Mouse (Mus musculus) erythroid progenitor cell, adult 5-6 weeks (primary cell): ENCODE data around the gene Lpcat1. TPM values are rescaled to one million over a fixed set of nuclear protein-coding genes. Genes with fewer than 3 reads are reported as not detected.

Experiments
- ATAC-seq: replicated peaks from 2 replicates; pipeline ENCODE4 v1.8.0; 2016; ENCODE audit warnings: moderate number of reproducible peaks, mild to moderate bottlenecking, moderate TSS enrichment, inconsistent platforms; ENCODE audit not compliant: poor library complexity, low FRiP score, severe bottlenecking
- total RNA-seq, 2 experiments: library from RNA; stranded (forward) in 1 of 2; stranded (reverse) in 1 of 2; fragments of 150-400 nt in 1 of 2; fragments of 186-747, 209-891 nt in 1 of 2; gene quantifications; 2 replicates each; pipeline versions ENCODE4 v1.2.3 to v1.2.4; 2015 to 2017; ENCODE audit warnings: low replicate concordance in 2 of 2

Lpcat1 gene
- total RNA-seq, 2 experiments from 2014 or later = 302 to 359 TPM

DNA sequence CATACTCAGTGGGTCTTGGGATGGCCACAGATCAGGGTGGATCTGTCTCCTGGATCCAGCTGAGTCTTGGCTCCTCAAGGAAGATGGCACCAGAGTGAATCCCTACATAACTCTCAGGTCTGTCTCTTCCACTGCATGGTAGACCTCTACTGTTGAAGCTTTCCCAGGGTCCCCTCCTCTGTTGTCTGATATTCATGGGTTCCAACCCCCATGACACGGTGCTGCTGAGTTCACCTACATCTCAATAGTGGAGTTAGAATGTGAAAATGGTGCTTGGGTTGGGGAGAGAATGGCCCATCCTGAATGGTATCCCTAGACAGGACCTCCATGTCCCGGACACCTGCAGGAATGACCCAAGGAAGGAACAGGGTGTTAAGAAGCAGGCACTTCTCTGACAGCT, 6.7 kb downstream of the Lpcat1 start:
- no peak for ATAC-seq

- ATAC-seq = no peak
Observed at GRCm38 (mm10) chr13:73474163-73474562, 7.2 kb downstream of the Lpcat1 start.

- ATAC-seq = peak; percentile 84
Observed at GRCm38 (mm10) chr13:73475058-73475980, 8.3 kb downstream of the Lpcat1 start.

DNA sequence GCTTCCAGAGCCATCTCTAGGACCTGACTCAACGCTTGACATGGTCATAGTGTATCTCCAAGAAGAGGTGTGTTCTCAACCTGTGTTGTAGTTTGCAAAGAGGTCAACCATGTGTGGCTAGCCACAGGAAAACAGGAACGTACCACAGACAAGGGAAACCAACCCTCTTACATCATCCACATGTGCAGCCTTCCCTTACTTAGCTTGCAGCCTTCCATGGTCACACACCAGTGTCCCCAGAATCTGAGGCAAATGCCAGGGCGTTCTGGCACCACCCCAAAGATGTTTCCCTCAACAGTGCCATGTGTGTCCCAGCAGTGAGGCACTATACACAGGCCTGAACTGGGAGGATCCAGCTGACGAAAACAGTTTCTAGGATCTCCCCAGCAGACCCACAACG, 9.3 kb downstream of the Lpcat1 start:
- ATAC-seq = no peak

- ATAC-seq = no peak
Observed at GRCm38 (mm10) chr13:73476796-73477195, 9.8 kb downstream of the Lpcat1 start.

DNA sequence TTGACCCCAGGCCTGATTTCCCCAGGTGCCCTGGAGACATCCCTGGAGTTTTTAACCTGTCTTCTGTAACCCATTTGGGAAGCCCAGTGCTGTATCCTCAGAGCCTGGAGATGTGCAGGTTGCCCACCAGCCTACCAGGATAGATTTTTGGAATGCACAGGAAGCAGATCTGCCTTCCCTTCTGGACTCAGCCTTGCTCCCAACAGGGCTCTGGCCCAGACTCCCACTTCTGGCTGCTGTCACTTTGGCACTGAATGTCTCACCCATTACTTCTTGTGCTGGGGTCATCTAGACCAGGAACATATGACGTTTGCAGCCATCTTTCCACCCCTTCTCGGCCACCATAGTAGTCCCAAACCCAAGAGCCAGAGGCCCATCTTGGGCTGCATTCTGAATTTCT, 10.8 kb downstream of the Lpcat1 start:
- no peak for ATAC-seq

- ATAC-seq = no peak
Observed at GRCm38 (mm10) chr13:73482476-73482875, 15.5 kb downstream of the Lpcat1 start.

- no peak for ATAC-seq
Observed at GRCm38 (mm10) chr13:73483331-73483730, 16.3 kb downstream of the Lpcat1 start.

- no peak for ATAC-seq
Observed at GRCm38 (mm10) chr13:73484171-73484570, 17.2 kb downstream of the Lpcat1 start.

DNA sequence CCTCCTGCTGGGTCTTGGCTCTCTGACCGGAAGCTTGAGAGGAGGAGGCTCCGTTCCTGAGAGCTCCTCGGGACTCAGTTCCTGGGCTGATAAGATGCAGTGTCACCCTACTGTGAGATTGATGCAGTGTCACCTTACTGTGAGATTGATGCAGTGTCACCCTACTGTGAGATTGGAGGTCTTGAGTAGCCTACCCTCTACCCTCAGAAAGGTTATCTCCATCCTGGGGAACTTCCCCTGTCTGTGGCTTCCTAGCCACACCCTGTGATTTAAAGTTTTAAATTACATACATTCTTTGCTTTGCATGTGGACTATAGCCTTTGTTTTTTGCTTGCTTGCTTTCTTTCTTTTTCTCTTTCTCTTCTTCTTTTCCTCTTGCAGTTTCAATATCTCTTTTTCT, 21.1 kb downstream of the Lpcat1 start:
- ATAC-seq = no peak

GRCm38 (mm10) chr13:73488707-73489106, 21.7 kb downstream of the Lpcat1 start:
- ATAC-seq = no peak

GRCm38 (mm10) chr13:73489986-73490385, 23.0 kb downstream of the Lpcat1 start:
- no peak for ATAC-seq

- ATAC-seq = no peak
Observed at GRCm38 (mm10) chr13:73490564-73491170, 23.7 kb downstream of the Lpcat1 start.

DNA sequence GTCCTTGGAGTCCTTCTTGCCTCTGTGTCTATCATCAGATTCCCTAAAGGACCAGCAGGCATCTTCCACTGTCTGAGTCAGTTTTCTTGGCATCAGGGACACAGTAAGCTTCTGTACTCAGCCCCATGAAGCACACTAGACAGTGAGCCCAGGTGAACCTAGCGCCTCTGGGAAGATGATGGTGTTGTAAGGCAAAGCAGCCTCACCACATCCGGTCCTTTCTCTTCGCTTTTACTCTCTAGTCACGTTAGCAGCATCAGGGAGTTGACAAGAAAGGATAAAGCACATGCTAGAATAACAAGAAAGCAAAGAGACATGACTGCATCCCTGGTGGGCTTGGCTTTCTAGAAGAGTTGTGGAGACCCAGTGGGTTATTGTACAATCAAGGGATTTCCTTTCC, 26.2 kb downstream of the Lpcat1 start:
- ATAC-seq = no peak

DNA sequence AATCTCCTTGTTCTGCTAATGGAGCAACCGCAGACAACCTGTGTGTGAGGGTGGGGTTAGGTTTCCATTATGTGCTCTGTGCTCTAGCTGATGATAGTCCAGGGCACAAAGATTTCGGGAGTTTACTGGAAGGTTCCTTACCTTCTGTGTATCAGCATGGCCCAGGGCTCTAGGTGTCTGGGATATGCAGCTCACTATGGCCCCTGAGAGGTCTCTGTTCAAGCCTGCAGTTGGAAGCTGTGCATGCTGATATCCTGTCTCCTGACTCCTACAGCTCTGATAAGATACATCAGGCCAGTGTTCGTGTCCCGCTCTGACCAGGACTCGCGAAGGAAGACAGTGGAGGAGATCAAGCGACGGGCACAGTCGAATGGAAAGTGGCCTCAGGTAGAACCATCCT, 27.5 kb downstream of the Lpcat1 start:
- no peak for ATAC-seq

- ATAC-seq = no peak
Observed at GRCm38 (mm10) chr13:73496137-73496536, 29.1 kb downstream of the Lpcat1 start.

GRCm38 (mm10) chr13:73499893-73500604, 33.1 kb downstream of the Lpcat1 start:
- ATAC-seq = peak; percentile 81

DNA sequence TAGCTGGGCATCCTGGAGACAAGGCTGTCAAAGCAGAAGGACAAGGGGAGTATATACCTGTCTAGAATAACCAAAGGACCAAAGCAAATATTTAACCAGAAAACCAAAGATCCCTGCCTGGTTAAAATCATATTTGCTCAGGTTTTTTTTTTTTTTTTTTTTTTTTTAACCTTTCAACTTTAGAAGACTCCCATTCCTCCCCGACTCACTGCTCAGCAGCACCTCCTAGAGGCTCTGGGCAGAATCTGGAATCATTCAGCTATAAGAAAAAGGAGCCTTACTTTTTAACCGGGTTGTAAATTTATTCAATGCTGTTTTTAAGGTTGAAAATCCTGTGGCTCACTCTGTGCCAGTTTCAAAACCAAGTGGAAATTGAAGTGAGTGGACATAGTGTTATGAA, 35.7 kb downstream of the Lpcat1 start:
- no peak for ATAC-seq

DNA sequence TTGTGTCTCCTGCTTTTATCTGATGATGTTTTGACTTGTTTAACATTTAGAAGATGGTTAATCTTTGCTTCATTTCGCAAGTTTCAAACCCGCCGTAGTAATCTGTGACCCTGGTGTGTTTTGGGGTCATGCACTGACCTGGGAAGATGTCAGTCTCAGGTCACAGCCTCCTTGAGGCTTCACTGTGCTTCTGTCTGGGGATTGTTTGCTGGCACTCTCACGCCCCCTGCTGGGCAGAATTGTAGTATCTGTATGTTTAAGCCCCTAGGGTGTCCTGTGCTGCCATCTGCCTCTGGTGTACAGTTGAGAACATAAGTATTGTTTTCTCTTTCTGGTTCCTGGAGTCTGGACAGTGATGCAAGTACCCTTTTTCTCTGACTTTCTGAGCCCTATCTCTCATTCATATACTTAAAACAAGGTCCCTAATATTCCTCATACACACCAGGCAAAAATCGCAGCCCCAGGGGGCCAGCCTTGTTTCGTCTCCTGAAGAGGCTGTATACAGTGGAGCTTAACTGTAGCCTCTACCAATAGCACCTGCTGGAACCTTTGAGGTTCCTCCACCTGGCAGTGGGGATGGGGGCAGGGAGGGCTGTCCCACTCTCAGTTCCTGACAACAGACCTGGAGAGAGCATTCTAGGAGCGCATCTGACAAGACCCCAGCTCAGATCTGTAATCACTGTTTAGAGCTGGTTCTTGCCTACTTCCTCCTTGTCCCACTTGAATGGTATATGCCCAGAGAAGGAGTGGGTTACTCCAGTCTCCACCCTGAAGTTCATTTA, 38.9 kb downstream of the Lpcat1 start:
- 0 out of 2 replicates have a peak, but pooled peaks have one; percentile 51 for ATAC-seq
